In genomic region chr6:71457956-71458608, GRCm38 (mm10) we compare ENCODE assay signal across 27 mouse cellular contexts. TPM values are rescaled to one million over a fixed set of nuclear protein-coding genes. Genes with fewer than 3 reads are reported as not detected.
DNase-seq lines count a peak whose midpoint lies in the region; ATAC-seq and TF ChIP-seq lines count a peak whose summit lies in the region.
"Had no signal": no experiment of that assay in that cellular context is flagged by ENCODE, and none has a peak within 500 bp of the region (broad histone marks: within the 10 kb centered on the region; RNA-seq: fewer than 3 reads in every experiment).

No protein-coding gene starts in this region.

- H3K27me3 ChIP-seq in megakaryocyte, embryonic 14.5 days (replicated peaks) = peaks cover 4% of the 10 kb centered on the region
- no peaks in the 10 kb centered on the region for H3K27me3 ChIP-seq in kidney, embryonic 16.5 days (ENCODE audit: insufficient read depth, low read length)
- H3K27me3 ChIP-seq: embryonic facial prominence, embryonic 13.5 days; forebrain, embryonic 12.5 days; hindbrain, embryonic 12.5 days; liver, embryonic 13.5 days had no signal

- H3K9ac ChIP-seq in kidney, embryonic 16.5 days (replicated peaks; ENCODE audit: low read length) = no peak overlapping the region
- H3K9ac ChIP-seq: embryonic facial prominence, embryonic 13.5 days; forebrain, embryonic 12.5 days; hindbrain, embryonic 12.5 days; liver, embryonic 13.5 days had no signal

- H3K36me3 ChIP-seq in megakaryocyte, embryonic 14.5 days (replicated peaks; ENCODE audit: low read length) = no peaks in the 10 kb centered on the region
- no peaks in the 10 kb centered on the region for H3K36me3 ChIP-seq in kidney, embryonic 16.5 days (ENCODE audit: insufficient read depth, low read length)
- H3K36me3 ChIP-seq: embryonic facial prominence, embryonic 13.5 days; forebrain, embryonic 12.5 days; heart, embryonic 10.5 days; hindbrain, embryonic 12.5 days; liver, embryonic 13.5 days; midbrain, embryonic 10.5 days had no signal

- H3K27ac ChIP-seq in bone marrow macrophage, adult 2 months (ENCODE audit: insufficient read depth, low read depth, low read length) = peak overlapping the region; percentile 72
- no peak overlapping the region for H3K27ac ChIP-seq in kidney, embryonic 16.5 days (ENCODE audit: low read length)
- H3K27ac ChIP-seq: embryonic facial prominence, embryonic 13.5 days; forebrain, embryonic 12.5 days; gastrocnemius, adult 2 months; heart, embryonic 10.5 days; hindbrain, embryonic 12.5 days; left cerebral cortex, adult 2 months; liver, embryonic 13.5 days; midbrain, embryonic 10.5 days had no signal

- TF ChIP-seq CTCF in bone marrow macrophage, adult 2 months (IDR thresholded peaks at IDR 0.05; ENCODE audit: low read depth, low read length) = no peak

- no peak for TF ChIP-seq POLR2A in bone marrow macrophage, adult 2 months (IDR thresholded peaks at IDR 0.05; ENCODE audit: borderline replicate concordance, low read depth, low read length)

- H3K4me3 ChIP-seq in bone marrow macrophage, adult 2 months (ENCODE audit: insufficient read depth, low read length) = no peak overlapping the region
- H3K4me3 ChIP-seq in megakaryocyte, embryonic 14.5 days (replicated peaks) = peak overlapping the region; percentile 60
- H3K4me3 ChIP-seq in kidney, embryonic 16.5 days (ENCODE audit: low read length) = no peak overlapping the region
- H3K4me3 ChIP-seq: embryonic facial prominence, embryonic 13.5 days; erythroblast, embryonic 14.5 days; forebrain, embryonic 12.5 days; gastrocnemius, adult 2 months; heart, embryonic 10.5 days; hindbrain, embryonic 12.5 days; left cerebral cortex, adult 2 months; liver, embryonic 13.5 days; midbrain, embryonic 10.5 days; myocyte had no signal

- H3K4me2 ChIP-seq in kidney, embryonic 16.5 days (replicated peaks; ENCODE audit: low read depth, low read length) = no peak overlapping the region
- H3K4me2 ChIP-seq: embryonic facial prominence, embryonic 13.5 days; forebrain, embryonic 12.5 days; hindbrain, embryonic 12.5 days; liver, embryonic 13.5 days had no signal

- ATAC-seq in kidney, embryonic 16.5 days (ENCODE audit: low FRiP score, low TSS enrichment) = no peak
- ATAC-seq: activated CD4-positive, CD25-positive, alpha-beta regulatory T cell, adult 4 months; midbrain, embryonic 16.5 days had no signal

- 71% methylated on average over 8 of the region's 8 CpGs for WGBS in kidney, embryonic 16.5 days

- peaks cover 28% of the 10 kb centered on the region for H3K4me1 ChIP-seq in bone marrow macrophage, adult 2 months (ENCODE audit: control insufficient read depth, insufficient read depth, low read length)
- H3K4me1 ChIP-seq in megakaryocyte, embryonic 14.5 days = peaks cover 30% of the 10 kb centered on the region
- no peaks in the 10 kb centered on the region for H3K4me1 ChIP-seq in kidney, embryonic 16.5 days (ENCODE audit: insufficient read depth, low read length)
- H3K4me1 ChIP-seq: embryonic facial prominence, embryonic 13.5 days; forebrain, embryonic 12.5 days; heart, embryonic 10.5 days; hindbrain, embryonic 12.5 days; liver, embryonic 13.5 days; midbrain, embryonic 10.5 days had no signal

- DNase-seq in 3134 (ENCODE audit: extremely low read depth, insufficient read length, low spot score) = peak; percentile 11
- peak; percentile 73 for DNase-seq in 416B (ENCODE audit: low read depth)
- DNase-seq in right cerebral cortex, adult 2 months (ENCODE audit: low spot score in 2 of 2) = no peak
- no peak for DNase-seq in ovary, postnatal 36 days (ENCODE audit: low spot score)
- DNase-seq: adrenal gland, adult 8-10 months; cerebellum, adult 2 months; cerebellum, postnatal 25 days; embryo, embryonic 11 days; gastrocnemius, adult 2 months; kidney, adult 8-10 months; liver, embryonic 13.5 days; lung, adult 2 months; right cerebral cortex, postnatal 25 days; thymus, postnatal 25 days had no signal

- H3K9me3 ChIP-seq in megakaryocyte, embryonic 14.5 days = peaks cover 4% of the 10 kb centered on the region
- 0 out of 2 replicates have a peak, but pooled peaks cover 2% of the 10 kb centered on the region for H3K9me3 ChIP-seq in kidney, embryonic 16.5 days (ENCODE audit: low read length)
- H3K9me3 ChIP-seq: embryonic facial prominence, embryonic 13.5 days; forebrain, embryonic 12.5 days; hindbrain, embryonic 12.5 days; midbrain, embryonic 10.5 days had no signal

RNA-seq across cellular contexts. Expression of gene Rmnd5a, which starts 17.6 kb away (rescaled TPM):
- polyA plus RNA-seq in bone marrow macrophage, adult 2 months (2012; ENCODE audit: insufficient read depth, insufficient read length, missing spikeins) = 52.9 and 59.1 TPM in 2 replicates
- polyA plus RNA-seq in megakaryocyte, embryonic 14.5 days (2012; ENCODE audit: insufficient read depth, low replicate concordance) = 1.7 and 2.0 TPM in 2 replicates
- 11.4 and 12.3 TPM in 2 replicates for polyA plus RNA-seq in kidney, embryonic 16.5 days (2015; fragmentation: Nextera tagmentation; extraction: Ambion mirVana)

RNA-seq across cellular contexts. Expression of gene Rnf103, which starts 35.6 kb away (rescaled TPM):
- polyA plus RNA-seq in bone marrow macrophage, adult 2 months (2012; ENCODE audit: insufficient read depth, insufficient read length, missing spikeins) = 27.2 and 29.2 TPM in 2 replicates
- polyA plus RNA-seq in megakaryocyte, embryonic 14.5 days (2012; ENCODE audit: insufficient read depth, low replicate concordance) = 7.3 and 27.6 TPM in 2 replicates
- polyA plus RNA-seq in kidney, embryonic 16.5 days (2015; fragmentation: Nextera tagmentation; extraction: Ambion mirVana) = 8.5 and 14.5 TPM in 2 replicates

Comparison
In these comparisons a context has a peak if more than half of its experiments do, and no peak if none do; other contexts are left out.
1. DNase-seq: peak in 3134 (single experiment) and 416B (single experiment); none in right cerebral cortex, adult 2 months (0 of 2) and ovary, postnatal 36 days (single experiment).